Mouse (Mus musculus) olfactory bulb, adult 2 months (tissue): Measurements from ENCODE around the gene Tmem189.

Source experiments
- CTCF ChIP-seq: fragments of 200-500 bp; IDR thresholded peaks from 2 replicates; pipeline ENCODE4 v1.5.1; 2012; ENCODE audit warnings: low read depth, mild to moderate bottlenecking, low read length, moderate library complexity; ENCODE audit not compliant: insufficient read depth
- POLR2A ChIP-seq: fragments of 200-500 bp; IDR thresholded peaks from 2 replicates; pipeline ENCODE4 v1.6.1; 2012; ENCODE audit warnings: mild to moderate bottlenecking, low read depth, low read length, moderate library complexity; ENCODE audit not compliant: insufficient read depth

GRCm38 (mm10) chr2:167687651-167688101 lies 1.9 kb downstream of the Tmem189 start:
- TF ChIP-seq CTCF, result no peak
- TF ChIP-seq POLR2A, result no peak
